Mouse (Mus musculus): ENCODE measurements at regions not wholly inside any gene's neighbourhood (a gene's known extent, or its start where the extent isn't known, plus 50 kb on each side); places are given as distances from the start of the nearest gene placed in this dataset.

DNA sequence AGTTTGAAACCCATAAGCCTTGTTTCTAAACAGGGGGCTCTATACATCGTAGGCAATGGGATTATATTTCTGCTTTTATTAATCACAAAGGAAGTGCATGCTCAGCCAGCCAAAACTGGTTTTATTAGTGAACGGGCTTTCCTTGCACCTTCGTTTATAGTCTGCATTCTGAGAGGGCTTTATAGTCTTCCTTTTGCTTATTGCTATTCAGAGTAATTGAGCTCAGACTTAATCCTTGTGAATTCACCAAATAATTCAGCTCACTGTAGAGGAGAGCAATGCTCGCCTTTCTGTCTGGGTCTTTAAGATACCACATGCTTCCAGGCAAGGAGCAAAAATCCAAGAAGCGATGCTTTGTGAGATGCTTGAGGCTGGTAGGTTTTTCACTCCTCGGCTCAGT is 984.3 kb downstream of the Slc4a3 start:
- H3K4me3 ChIP-seq (ENCODE audit: low read depth, low read length): no peak overlapping the region
- no peaks in the 10 kb centered on the region for H3K9me3 ChIP-seq (replicated peaks; ENCODE audit: control insufficient read depth, insufficient read depth, low read length, poor library complexity, severe bottlenecking)
- no peak for TF ChIP-seq POLR2A (IDR thresholded peaks at IDR 0.05; ENCODE audit: insufficient read depth, low read length)
- TF ChIP-seq CTCF (IDR thresholded peaks at IDR 0.05; ENCODE audit: low read depth, low read length): no peak
- TF ChIP-seq EP300 (IDR thresholded peaks at IDR 0.05; ENCODE audit: insufficient read depth, low read depth, low read length): no peak
- no peak overlapping the region for H3K27ac ChIP-seq (ENCODE audit: insufficient read depth, low read length)
- H3K27me3 ChIP-seq (ENCODE audit: control insufficient read depth, insufficient read depth, low read length, poor library complexity, severe bottlenecking): no peaks in the 10 kb centered on the region; the same call in 1 of the 2 replicates
- H3K4me1 ChIP-seq (ENCODE audit: control insufficient read depth, insufficient read depth, low read length): no peaks in the 10 kb centered on the region
- no peaks in the 10 kb centered on the region for H3K36me3 ChIP-seq (ENCODE audit: control insufficient read depth, insufficient read depth, low read length, poor library complexity, severe bottlenecking)
- H3K9ac ChIP-seq (ENCODE audit: low read depth, poor library complexity, severe bottlenecking): no peak overlapping the region

DNA sequence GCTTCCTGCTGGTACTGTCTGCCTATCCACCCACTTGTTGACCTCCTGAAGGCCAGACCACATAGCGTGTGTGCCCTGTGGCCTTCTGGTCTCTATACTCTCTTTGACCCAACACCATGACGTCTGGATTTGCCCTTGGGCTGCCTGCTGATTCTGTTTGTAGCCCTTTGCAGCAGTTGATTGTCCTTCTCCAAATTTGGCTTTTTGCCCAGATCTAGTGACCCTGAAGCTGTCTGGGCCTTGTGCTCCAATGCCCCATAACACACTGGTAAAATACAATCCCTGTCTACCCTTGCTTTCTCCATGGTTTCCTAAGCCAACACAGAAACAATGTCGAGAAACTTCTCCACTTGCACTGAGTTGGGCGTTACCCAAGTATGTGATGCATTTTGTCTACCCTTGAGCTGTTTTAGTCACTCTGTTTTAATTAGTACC is 979.3 kb downstream of the Epha4 start:
- no peak for TF ChIP-seq POLR2A (IDR thresholded peaks at IDR 0.05; ENCODE audit: insufficient read depth, low read length)
- H3K4me3 ChIP-seq (ENCODE audit: low read depth, low read length): no peak overlapping the region
- no peaks in the 10 kb centered on the region for H3K36me3 ChIP-seq (ENCODE audit: control insufficient read depth, insufficient read depth, low read length, poor library complexity, severe bottlenecking)
- no peaks in the 10 kb centered on the region for H3K4me1 ChIP-seq (ENCODE audit: control insufficient read depth, insufficient read depth, low read length)
- H3K9ac ChIP-seq (ENCODE audit: low read depth, poor library complexity, severe bottlenecking): no peak overlapping the region
- H3K9me3 ChIP-seq (replicated peaks; ENCODE audit: control insufficient read depth, insufficient read depth, low read length, poor library complexity, severe bottlenecking): no peaks in the 10 kb centered on the region
- no peaks in the 10 kb centered on the region; the same call in 1 of the 2 replicates for H3K27me3 ChIP-seq (ENCODE audit: control insufficient read depth, insufficient read depth, low read length, poor library complexity, severe bottlenecking)
- H3K27ac ChIP-seq (ENCODE audit: insufficient read depth, low read length): no peak overlapping the region

DNA sequence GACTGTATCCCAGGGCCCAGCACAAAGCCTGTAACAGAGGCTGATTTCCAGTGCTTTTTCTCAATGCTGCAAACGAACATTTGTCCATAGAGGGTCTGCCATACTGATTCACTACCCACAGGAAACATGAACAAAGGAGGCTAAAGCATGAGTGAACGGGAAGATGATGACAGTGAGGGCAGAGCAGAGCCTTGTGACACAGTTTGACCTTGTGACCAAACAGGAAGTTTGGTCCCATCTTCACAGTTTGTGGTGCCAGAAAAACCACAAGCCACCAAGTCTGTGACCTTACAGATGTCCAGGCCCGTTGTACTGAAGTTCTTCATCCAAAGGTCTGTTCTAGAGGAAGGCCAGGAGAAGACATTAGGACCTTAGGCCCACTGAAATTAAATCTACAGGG is 974.4 kb downstream of the Epha4 start:
- Histone ChIP-seq H3K36me3 (ENCODE audit: control insufficient read depth, insufficient read depth, low read length, poor library complexity, severe bottlenecking) (no peaks in the 10 kb centered on the region), H3K27ac (ENCODE audit: insufficient read depth, low read length) (no peak overlapping the region), H3K9ac (ENCODE audit: low read depth, poor library complexity, severe bottlenecking) (no peak overlapping the region), H3K27me3 (ENCODE audit: control insufficient read depth, insufficient read depth, low read length, poor library complexity, severe bottlenecking) (no peaks in the 10 kb centered on the region; the same call in 1 of the 2 replicates), H3K4me3 (ENCODE audit: low read depth, low read length) (no peak overlapping the region), H3K9me3 (replicated peaks; ENCODE audit: control insufficient read depth, insufficient read depth, low read length, poor library complexity, severe bottlenecking) (no peaks in the 10 kb centered on the region; the same call in 1 of the 2 replicates), H3K4me1 (ENCODE audit: control insufficient read depth, insufficient read depth, low read length) (no peaks in the 10 kb centered on the region)
- TF ChIP-seq CTCF (IDR thresholded peaks at IDR 0.05; ENCODE audit: low read depth, low read length) (no peak), POLR2A (IDR thresholded peaks at IDR 0.05; ENCODE audit: insufficient read depth, low read length) (no peak), EP300 (IDR thresholded peaks at IDR 0.05; ENCODE audit: insufficient read depth, low read depth, low read length) (no peak)

DNA sequence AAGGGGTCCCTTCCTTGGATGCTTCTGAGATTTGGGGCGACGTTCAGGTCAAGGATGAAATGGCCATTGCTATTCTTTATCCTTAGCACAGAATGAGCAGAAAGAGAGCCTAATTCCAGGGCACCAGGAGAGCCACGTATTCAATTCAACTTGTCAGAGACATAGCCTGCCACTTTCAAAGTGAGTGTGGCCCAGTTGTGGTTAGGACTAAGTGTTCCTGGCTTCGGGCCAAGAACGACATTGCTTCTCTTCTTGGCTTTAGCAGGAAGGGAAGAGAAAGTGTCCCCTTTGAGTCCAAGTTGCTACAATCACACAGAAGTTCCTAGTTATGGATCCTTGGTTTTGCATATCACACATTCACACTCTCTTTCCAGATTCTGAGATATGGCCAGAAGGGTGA is 964.0 kb downstream of the Epha4 start:
- no peak overlapping the region for H3K27ac ChIP-seq (ENCODE audit: insufficient read depth, low read length)
- H3K4me3 ChIP-seq (ENCODE audit: low read depth, low read length): no peak overlapping the region
- H3K27me3 ChIP-seq (ENCODE audit: control insufficient read depth, insufficient read depth, low read length, poor library complexity, severe bottlenecking): no peaks in the 10 kb centered on the region
- no peaks in the 10 kb centered on the region for H3K9me3 ChIP-seq (replicated peaks; ENCODE audit: control insufficient read depth, insufficient read depth, low read length, poor library complexity, severe bottlenecking)
- no peaks in the 10 kb centered on the region for H3K36me3 ChIP-seq (ENCODE audit: control insufficient read depth, insufficient read depth, low read length, poor library complexity, severe bottlenecking)
- H3K9ac ChIP-seq (ENCODE audit: low read depth, poor library complexity, severe bottlenecking): no peak overlapping the region
- H3K4me1 ChIP-seq (ENCODE audit: control insufficient read depth, insufficient read depth, low read length): no peaks in the 10 kb centered on the region
- TF ChIP-seq EP300 (IDR thresholded peaks at IDR 0.05; ENCODE audit: insufficient read depth, low read depth, low read length) (no peak), POLR2A (IDR thresholded peaks at IDR 0.05; ENCODE audit: insufficient read depth, low read length) (no peak), CTCF (IDR thresholded peaks at IDR 0.05; ENCODE audit: low read depth, low read length) (no peak)

DNA sequence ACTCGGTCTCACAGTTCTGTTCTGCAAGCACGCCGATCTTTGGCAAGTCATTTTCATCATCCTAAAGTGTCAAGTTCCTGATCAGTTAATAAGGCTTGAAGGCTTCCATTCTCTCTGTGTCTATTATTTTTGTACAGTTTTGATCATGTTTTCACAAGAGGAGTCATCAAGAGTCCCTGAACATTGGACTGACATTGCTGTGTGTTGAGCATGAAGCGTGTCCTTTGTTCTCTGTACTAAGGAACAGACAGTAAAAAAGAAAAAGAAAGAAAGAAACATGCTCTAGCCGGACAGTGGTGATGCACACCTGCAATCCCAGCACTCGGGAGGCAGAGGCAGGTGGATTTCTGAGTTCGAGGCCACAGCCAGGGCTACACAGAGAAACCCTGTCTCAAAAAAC is 955.4 kb downstream of the Epha4 start:
- Histone ChIP-seq H3K27ac (ENCODE audit: insufficient read depth, low read length) (no peak overlapping the region), H3K27me3 (ENCODE audit: control insufficient read depth, insufficient read depth, low read length, poor library complexity, severe bottlenecking) (no peaks in the 10 kb centered on the region), H3K4me3 (ENCODE audit: low read depth, low read length) (no peak overlapping the region), H3K9me3 (replicated peaks; ENCODE audit: control insufficient read depth, insufficient read depth, low read length, poor library complexity, severe bottlenecking) (no peaks in the 10 kb centered on the region), H3K9ac (ENCODE audit: low read depth, poor library complexity, severe bottlenecking) (no peak overlapping the region), H3K4me1 (ENCODE audit: control insufficient read depth, insufficient read depth, low read length) (no peaks in the 10 kb centered on the region), H3K36me3 (ENCODE audit: control insufficient read depth, insufficient read depth, low read length, poor library complexity, severe bottlenecking) (no peaks in the 10 kb centered on the region)
- no peak for TF ChIP-seq EP300 (IDR thresholded peaks at IDR 0.05; ENCODE audit: insufficient read depth, low read depth, low read length)

DNA sequence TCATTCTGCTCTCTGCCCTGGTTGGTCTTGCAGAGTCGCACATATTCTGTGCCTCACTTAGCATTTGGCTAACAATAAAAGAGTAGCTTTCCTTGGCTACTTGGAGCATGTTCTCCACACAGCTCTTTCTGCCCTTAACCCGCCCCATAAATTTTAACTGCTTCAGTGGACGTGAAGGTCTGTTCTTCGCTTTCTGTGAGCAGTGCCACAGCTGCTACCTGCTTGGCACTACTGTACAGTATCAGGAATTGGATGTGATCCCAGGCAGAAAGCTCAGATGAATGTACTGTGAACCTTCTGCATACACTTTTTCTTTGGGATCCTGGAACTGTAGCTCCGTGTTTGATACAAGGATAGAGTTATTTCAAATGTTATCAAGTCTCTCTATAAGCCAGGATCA is 939.4 kb downstream of the Epha4 start:
- H3K27me3 ChIP-seq (ENCODE audit: control insufficient read depth, insufficient read depth, low read length, poor library complexity, severe bottlenecking): no peaks in the 10 kb centered on the region
- no peak overlapping the region for H3K9ac ChIP-seq (ENCODE audit: low read depth, poor library complexity, severe bottlenecking)
- H3K4me1 ChIP-seq (ENCODE audit: control insufficient read depth, insufficient read depth, low read length): no peaks in the 10 kb centered on the region
- H3K4me3 ChIP-seq (ENCODE audit: low read depth, low read length): no peak overlapping the region
- no peaks in the 10 kb centered on the region for H3K36me3 ChIP-seq (ENCODE audit: control insufficient read depth, insufficient read depth, low read length, poor library complexity, severe bottlenecking)
- no peaks in the 10 kb centered on the region for H3K9me3 ChIP-seq (replicated peaks; ENCODE audit: control insufficient read depth, insufficient read depth, low read length, poor library complexity, severe bottlenecking)
- no peak overlapping the region for H3K27ac ChIP-seq (ENCODE audit: insufficient read depth, low read length)
- TF ChIP-seq EP300 (IDR thresholded peaks at IDR 0.05; ENCODE audit: insufficient read depth, low read depth, low read length) (no peak), CTCF (IDR thresholded peaks at IDR 0.05; ENCODE audit: low read depth, low read length) (no peak), POLR2A (IDR thresholded peaks at IDR 0.05; ENCODE audit: insufficient read depth, low read length) (no peak)
